Mouse (Mus musculus) naive thymus-derived CD4-positive, alpha-beta T cell, adult 5 months (primary cell): ENCODE results near the gene Arhgef1. TPM values are rescaled to one million over a fixed set of nuclear protein-coding genes. Genes with fewer than 3 reads are reported as not detected.

Source experiments
- polyA plus RNA-seq: library from polyadenylated mRNA; unstranded; fragments of 100-300 nt; shearing (Covaris generic); gene quantifications from one replicate; pipeline ENCODE4 v1.2.1, GENCODE M21; 2017

The Arhgef1 gene
- polyA plus RNA-seq: 2,170 TPM

DNA sequence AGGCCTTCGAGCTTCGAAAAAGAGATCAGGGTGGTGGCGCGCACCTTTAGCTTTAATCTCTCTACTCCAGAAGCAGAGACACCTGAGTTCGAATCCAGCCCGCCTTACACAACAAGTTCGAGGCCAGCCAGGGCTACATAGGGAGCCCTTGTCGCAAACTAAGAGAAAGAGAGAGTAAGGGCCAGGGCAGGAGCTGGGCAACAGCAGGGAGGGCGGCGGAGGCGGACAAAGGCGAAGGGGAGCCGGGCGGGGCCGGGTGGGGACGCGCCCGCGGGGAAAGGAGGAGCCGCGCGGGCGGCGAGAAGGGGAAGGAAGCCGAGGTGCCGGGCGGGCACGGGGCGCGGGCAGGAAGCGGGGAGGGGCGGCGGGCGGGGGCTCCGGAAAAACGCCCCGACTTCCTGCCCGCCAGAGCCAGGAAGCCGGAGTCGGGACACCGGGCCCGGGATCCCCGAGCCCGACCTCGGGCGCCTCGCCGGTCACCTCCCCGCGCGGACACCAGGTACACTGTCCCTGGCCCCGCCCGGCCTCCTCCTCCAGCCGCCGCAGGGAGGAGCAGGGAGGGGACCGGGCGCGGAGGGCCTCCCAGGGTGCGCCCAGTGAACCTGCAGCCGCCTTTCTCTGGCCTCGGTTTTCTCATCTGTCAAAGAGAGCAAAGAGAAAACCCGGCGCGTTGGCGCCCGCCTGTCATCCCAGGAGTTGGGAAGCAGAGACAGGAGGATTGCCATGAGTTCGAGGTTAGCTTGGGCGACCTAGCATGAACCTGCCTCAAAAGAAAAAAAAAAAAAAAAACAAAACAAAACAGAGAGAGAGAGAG is at the start of gene Arhgef1:
Gene Arhgef1, plus strand, starts transcription at position 283 of the 814 bp plus-strand sequence.

DNA sequence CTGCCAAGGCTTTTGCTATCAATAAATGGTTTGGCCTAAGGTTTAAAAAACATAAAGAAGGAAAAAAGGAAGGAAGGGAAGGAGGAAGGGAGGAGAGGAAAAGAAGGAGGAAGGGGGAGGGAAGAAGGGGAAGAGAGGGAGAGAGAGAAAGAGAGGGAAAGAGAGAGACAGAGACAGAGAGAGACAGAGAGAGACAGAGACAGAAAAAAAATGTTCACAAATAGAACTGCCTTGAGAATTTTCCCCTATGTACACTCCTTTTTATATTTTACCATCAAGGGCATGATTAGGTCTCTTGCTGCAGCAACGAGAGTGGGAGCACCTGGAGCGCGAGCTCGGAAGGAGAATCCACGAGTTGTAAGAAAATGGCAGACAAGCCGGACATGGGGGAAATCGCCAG is 40.8 kb upstream of the Arhgef1 start, which contains the start of gene Gm9844:
Gene Gm9844, plus strand, starts transcription at position 301 of the 400 bp plus-strand sequence.

DNA sequence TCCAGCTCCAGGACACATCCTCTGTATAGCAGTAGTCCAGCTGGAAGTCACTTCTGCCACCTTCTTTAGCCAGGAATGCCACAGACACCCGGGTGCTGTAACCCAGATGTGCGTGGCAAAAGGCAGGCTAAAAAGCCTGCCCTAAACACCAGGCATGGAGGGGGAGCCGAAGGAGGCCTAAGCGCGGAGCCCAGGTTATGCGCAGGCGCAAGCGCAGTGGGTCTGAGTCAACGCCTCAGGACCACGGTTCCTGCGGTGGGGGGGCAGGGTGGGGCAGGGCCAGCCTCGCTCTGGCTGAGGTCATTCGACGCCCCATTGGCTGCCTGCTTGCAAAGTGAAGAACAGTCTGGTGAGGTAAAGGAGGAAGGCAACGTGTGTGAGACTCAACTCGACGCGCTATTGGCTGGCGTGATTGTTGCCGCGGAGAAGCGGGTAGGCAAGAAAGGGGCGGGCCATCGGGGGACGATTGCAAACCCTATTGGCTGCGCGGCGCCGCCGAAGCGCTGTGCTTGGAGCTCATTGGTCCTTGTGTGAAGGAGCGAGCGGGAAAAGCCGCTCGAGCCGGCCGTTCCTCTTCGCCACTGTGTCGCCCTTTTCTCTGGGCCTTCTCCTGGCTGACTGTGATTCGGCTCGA is 33.1 kb upstream of the Arhgef1 start, which contains the start of the genes Lypd4 and Dmrtc2:
Gene Lypd4, minus strand, starts transcription at position 410 of the 634 bp plus-strand sequence.
Gene Dmrtc2, plus strand, starts transcription at position 526 of the 634 bp plus-strand sequence.

DNA sequence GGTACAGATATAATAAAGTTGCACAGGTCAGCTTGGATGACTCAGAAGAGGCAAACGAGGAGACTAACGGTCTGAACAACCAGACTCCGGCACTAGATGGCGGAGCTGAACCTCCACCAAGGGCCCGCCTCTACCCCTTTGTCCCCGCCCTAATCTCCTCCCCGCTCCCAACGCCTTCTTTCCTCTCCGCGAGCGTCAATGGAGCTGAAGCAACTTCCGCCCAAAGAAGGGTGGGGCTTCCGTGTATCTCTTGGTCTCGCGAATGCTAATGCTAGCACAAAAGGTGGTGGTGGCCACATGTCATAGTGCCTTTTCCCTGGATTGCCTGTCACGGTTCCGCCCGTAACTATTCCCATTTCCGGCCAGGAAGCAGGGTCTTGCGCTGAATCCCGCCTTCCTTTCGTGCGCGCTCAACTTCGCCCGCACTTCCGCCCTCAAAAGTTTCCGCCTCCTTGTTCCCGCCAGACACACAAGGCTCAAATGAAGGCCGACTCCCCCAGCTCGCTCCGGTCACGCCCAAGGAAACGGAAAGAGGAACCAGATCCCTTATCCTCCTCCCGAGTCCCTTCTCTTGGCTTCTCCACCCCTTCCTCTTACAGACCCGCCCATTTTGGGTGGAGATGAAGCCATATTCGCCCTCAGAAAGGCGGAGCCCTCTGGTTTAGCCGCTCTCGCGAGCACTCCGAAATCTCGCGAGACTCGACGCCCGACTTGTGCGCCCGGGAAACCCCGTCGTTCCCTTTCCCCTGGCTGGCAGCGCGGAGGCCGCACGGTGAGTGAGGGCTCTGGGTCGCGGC is 18.6 kb upstream of the Arhgef1 start, which contains the start of gene Rps19:
Gene Rps19, plus strand, starts transcription at position 476 of the 797 bp plus-strand sequence.

DNA sequence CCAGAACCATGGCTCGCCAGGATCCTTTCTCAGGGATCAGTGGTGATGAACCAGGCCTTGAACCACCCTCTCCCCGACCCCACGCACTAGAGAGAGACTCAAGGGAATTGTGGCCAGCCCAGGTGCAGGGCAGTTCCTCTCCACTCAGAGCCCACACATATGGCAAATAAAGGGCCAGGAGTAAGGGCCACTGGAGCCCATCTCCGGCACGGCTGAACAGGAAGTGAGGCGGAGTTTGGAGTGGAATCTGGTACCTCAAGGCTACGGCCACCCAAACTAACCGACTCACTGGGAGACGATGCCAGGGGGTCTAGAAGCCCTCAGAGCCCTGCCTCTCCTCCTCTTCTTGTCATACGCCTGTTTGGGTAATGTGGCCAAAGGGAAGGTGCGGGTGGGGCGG is 5.5 kb upstream of the Arhgef1 start, which contains the start of gene Cd79a:
Gene Cd79a, plus strand, starts transcription at position 158 of the 400 bp plus-strand sequence.

DNA sequence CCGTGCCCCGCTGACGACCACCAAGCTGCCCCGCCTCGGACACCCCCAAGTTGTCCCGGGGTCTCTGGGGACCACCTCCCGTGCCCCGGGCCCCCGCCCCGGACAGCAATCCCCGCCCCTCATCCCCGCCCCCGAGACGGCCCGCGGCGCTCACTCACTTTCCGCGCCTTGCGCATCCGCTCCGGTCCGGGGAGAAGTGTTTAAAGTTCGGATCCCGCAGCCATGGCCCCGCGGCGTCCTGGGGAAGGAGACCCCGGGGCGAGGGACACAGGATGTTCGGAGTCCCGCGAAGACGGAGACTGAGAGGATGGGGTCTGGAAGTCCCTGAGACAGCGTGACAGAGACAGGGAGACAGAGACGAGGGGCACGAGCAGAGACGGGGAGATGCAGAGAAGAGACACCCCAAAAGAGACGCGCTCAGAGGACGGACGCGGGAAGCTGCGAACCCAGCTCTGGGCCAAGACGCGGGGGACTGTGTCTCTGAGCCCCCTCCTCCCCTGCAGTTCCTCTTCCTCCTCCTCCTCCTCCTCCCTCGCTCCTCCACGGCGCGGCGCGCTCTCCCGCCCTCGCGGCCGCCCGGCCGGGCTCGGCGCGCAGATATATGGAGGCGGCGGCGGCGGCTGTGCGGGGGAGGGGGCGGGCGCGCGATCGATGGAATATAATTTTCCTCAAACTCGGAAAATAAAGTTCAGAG is 41.7 kb downstream of the Arhgef1 start, which contains the start of gene Gm4881:
Gene Gm4881, minus strand, starts transcription at position 238 of the 694 bp plus-strand sequence.

DNA sequence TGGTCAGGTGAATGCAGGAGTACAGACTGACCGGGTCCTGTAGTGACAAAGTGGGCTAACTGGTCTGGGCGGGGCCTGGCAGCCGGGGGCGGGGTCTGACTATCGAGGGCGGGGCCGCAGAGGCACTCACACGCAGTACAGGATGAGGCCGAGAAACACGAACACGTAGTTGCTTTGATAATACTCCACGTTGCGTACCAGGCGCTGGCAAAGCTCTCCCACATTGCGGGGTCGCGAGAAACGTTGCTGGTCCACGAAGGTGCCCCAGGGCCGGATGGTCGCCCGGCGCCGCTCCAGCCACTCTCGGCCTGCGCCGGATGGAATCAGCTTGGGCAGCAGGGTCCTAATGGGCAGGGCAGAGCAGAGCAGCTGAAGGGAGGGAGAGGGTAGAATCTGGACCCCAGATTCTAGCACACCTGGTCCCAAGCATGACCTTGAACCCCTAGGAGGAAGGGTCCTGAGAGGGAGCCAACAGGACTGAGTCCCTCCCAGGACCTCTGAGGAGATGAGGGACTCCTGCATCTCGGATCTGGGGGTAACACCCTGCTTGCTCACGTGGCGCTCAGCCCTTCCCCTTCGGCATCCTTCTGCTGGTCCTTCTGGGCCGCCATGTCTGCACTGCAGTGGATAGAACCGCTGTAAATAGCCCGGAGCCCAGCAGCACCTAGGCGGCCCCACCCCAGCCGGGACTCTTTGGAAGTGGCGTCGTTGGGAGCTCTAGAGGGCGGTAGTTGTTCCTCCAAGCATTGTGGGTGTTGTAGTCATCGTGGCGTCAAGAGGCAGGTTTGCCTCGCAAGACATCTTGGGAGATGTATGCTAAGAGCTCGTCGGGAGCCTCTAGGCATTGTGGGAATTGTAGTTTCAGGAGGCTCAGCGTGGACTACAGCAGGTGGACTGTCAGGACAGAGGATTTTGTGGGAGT is 69.5 kb downstream of the Arhgef1 start, which contains the start of gene Rabac1:
Gene Rabac1, minus strand, starts transcription at position 783 of the 922 bp plus-strand sequence.

Other genes with a start within 250 kb of the Arhgef1 start
- not detected for gene Tex101, start 226.2 kb upstream of the Arhgef1 start, polyA plus RNA-seq
- not detected for gene BC049730, start 193.7 kb upstream of the Arhgef1 start, polyA plus RNA-seq
- not detected for gene Gm4763, start 176.0 kb upstream of the Arhgef1 start, polyA plus RNA-seq
- gene Cd177, start 142.6 kb upstream of the Arhgef1 start, polyA plus RNA-seq: 2.9 TPM
- gene Ceacam10, start 125.7 kb upstream of the Arhgef1 start, polyA plus RNA-seq: not detected
- 25.0 TPM for gene Gm9844, start 40.7 kb upstream of the Arhgef1 start, polyA plus RNA-seq
- gene Lypd4, start 33.0 kb upstream of the Arhgef1 start, polyA plus RNA-seq: not detected
- not detected for gene Dmrtc2, start 32.9 kb upstream of the Arhgef1 start, polyA plus RNA-seq
- gene Rps19, start 18.5 kb upstream of the Arhgef1 start, polyA plus RNA-seq: 7,388 TPM
- 3.4 TPM for gene Cd79a, start 5.5 kb upstream of the Arhgef1 start, polyA plus RNA-seq
- gene Gm4881, start 41.6 kb downstream of the Arhgef1 start, polyA plus RNA-seq: not detected
- 964 TPM for gene Rabac1, start 69.8 kb downstream of the Arhgef1 start, polyA plus RNA-seq
- 1.2 TPM for gene Atp1a3, start 103.0 kb downstream of the Arhgef1 start, polyA plus RNA-seq
- 2.4 TPM for gene Grik5, start 169.4 kb downstream of the Arhgef1 start, polyA plus RNA-seq
- gene Zfp574, start 169.7 kb downstream of the Arhgef1 start, polyA plus RNA-seq: 39.2 TPM